Mouse (Mus musculus) midbrain, embryonic 10.5 days (tissue): ENCODE data around the gene Hipk1. TPM values are rescaled to one million over a fixed set of nuclear protein-coding genes. Genes with fewer than 3 reads are reported as not detected.

Experiments used
- DNase-seq: peaks from one replicate; pipeline ENCODE4 v3.0.0-alpha.2; 2017; ENCODE audit warnings: low spot score
- H3K27ac ChIP-seq: fragments of 300-500 bp; sonication (generic); replicated peaks from 2 replicates; pipeline ENCODE4 v1.5.1; 2016; ENCODE audit warnings: mild to moderate bottlenecking
- H3K27me3 ChIP-seq: fragments of 300-500 bp; sonication (generic); 2 replicates; pipeline ENCODE4 v1.6.1; 2016; ENCODE audit warnings: low read depth, mild to moderate bottlenecking; ENCODE audit not compliant: poor library complexity, severe bottlenecking
- H3K36me3 ChIP-seq: fragments of 300-500 bp; sonication (generic); 2 replicates; pipeline ENCODE4 v1.6.1; 2016; ENCODE audit warnings: mild to moderate bottlenecking, moderate library complexity
- H3K4me1 ChIP-seq: fragments of 300-500 bp; sonication (generic); 2 replicates; pipeline ENCODE4 v1.6.1; 2016
- H3K4me3 ChIP-seq: fragments of 300-500 bp; sonication (generic); 2 replicates; pipeline ENCODE4 v1.5.1; 2016; ENCODE audit warnings: mild to moderate bottlenecking, moderate library complexity
- H3K9me3 ChIP-seq: fragments of 300-500 bp; sonication (generic); replicated peaks from 2 replicates; pipeline ENCODE4 v1.6.1; 2016; ENCODE audit warnings: mild to moderate bottlenecking
- WGBS: fragments of 180-500 bp; shearing (Covaris S2); methylation state at CpG from one replicate; pipeline ENCODE4 v1.1.7; 2016; 5-methylcytosine and 5-hydroxymethylcytosine counted together
- polyA plus RNA-seq: library from polyadenylated mRNA; unstranded; fragments of >200 nt; fragmentation: Nextera tagmentation; extraction: Ambion mirVana; gene quantifications from 2 replicates; pipeline ENCODE4 v1.2.1, GENCODE M21; 2016

Gene Hipk1
- polyA plus RNA-seq, 1 experiment from 2014 or later, result 9.9 TPM

DNA sequence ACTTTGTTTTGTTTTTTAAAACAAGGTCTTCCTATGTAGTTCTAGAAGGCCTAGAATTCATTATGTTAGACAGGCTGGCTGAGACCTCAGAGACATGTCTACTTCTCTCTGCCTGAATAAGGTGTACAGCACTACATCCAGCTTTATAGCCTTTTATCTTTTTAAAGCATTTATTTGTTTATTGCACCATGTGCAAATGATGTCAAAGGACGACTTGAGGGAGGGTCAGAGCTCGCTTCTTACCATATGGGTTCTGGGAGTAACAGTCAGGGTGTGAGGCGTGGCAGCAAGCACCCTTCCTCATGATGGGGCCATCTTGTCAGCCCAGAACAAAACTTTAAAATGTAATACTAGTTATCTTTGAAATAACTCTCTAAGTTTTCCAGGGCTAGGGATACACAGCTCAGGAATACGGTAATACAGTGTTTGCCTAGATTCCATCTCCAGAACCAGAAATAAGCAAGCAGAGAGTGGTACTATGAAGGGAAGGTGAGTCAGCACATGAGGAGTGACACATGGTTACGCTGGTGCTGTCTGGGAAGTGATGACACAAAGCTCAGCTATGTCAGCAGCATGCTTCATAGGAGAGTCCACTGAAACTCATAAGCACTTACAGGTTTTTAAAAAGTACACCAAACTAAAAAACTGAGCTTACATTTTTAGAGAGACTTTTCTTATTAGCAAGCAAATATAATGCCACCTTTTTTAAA, 31.9 kb downstream of the Hipk1 start:
- WGBS, result 93% methylated on average over 5 of the region's 5 CpGs
- Histone ChIP-seq H3K27me3 (no peaks in the 10 kb centered on the region), H3K27ac (no peak overlapping the region), H3K4me3 (no peak overlapping the region), H3K9me3 (no peaks in the 10 kb centered on the region), H3K36me3 (peaks cover 95% of the 10 kb centered on the region), H3K4me1 (no peaks in the 10 kb centered on the region)
- DNase-seq, result no peak

GRCm38 (mm10) chr3:103758456-103758855, 32.9 kb downstream of the Hipk1 start:
- Histone ChIP-seq H3K27ac (no peak overlapping the region), H3K9me3 (no peaks in the 10 kb centered on the region), H3K27me3 (no peaks in the 10 kb centered on the region), H3K4me1 (no peaks in the 10 kb centered on the region), H3K4me3 (no peak overlapping the region), H3K36me3 (peaks cover 96% of the 10 kb centered on the region)
- 93% methylated on average over 7 of the region's 7 CpGs for WGBS
- DNase-seq, result no peak

DNA sequence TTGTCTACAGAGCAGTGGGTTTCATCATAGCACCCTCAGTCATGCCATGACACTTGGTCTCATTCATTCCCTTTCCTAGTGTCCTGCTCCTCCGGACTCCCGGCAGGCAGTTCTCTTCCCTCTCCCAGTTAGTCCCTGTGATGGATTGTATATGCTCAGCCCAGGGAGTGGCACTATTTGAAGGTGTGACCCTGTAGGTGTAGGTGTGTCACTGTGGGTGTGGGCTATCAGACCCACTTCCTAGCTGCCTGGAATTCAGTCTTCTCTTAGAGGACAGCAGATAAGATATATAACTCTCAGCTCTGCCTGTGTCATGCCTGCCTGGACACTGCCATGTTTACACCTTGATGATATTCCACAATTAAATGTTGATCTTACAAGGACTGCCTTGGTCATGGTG, 34.4 kb downstream of the Hipk1 start:
- WGBS, result 91% methylated on average over 2 of the region's 2 CpGs
- H3K36me3 ChIP-seq, result peaks cover 96% of the 10 kb centered on the region
- no peak for DNase-seq
- no peaks in the 10 kb centered on the region for H3K4me1 ChIP-seq
- H3K27ac ChIP-seq, result no peak overlapping the region
- no peak overlapping the region for H3K4me3 ChIP-seq
- no peaks in the 10 kb centered on the region for H3K27me3 ChIP-seq
- no peaks in the 10 kb centered on the region for H3K9me3 ChIP-seq

GRCm38 (mm10) chr3:103755351-103755750, 36.0 kb downstream of the Hipk1 start:
- Histone ChIP-seq H3K4me1 (no peaks in the 10 kb centered on the region), H3K27me3 (no peaks in the 10 kb centered on the region), H3K27ac (no peak overlapping the region), H3K4me3 (no peak overlapping the region), H3K36me3 (peaks cover 93% of the 10 kb centered on the region), H3K9me3 (no peaks in the 10 kb centered on the region)
- WGBS, result 81% methylated on average over 3 of the region's 3 CpGs
- DNase-seq, result no peak

DNA sequence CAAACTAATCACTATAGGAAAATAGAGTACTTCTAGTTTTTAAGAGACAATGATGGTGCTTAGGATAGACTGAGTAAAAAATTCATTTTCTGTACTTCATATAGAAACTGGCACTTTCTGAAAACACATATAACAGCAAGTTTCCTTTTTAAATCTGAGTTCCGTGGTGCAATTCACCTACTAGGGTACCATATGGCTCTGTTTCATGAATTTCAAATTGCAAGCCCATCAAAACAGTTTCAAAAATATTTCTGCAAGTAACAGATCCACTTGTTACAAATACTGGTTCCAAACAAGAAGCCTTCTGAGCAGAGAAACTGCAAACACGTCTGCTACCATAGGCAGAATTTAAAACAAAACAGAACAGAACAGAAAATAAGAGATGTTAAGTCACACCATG, 39.8 kb downstream of the Hipk1 start:
- no peaks in the 10 kb centered on the region for H3K9me3 ChIP-seq
- no peak overlapping the region for H3K4me3 ChIP-seq
- no peaks in the 10 kb centered on the region for H3K27me3 ChIP-seq
- H3K27ac ChIP-seq, result no peak overlapping the region
- peaks cover 93% of the 10 kb centered on the region for H3K36me3 ChIP-seq
- WGBS, result 88% methylated on average over 2 of the region's 2 CpGs
- H3K4me1 ChIP-seq, result no peaks in the 10 kb centered on the region
- DNase-seq, result no peak

GRCm38 (mm10) chr3:103746711-103747110, 44.7 kb downstream of the Hipk1 start:
- no peak overlapping the region for H3K4me3 ChIP-seq
- no peaks in the 10 kb centered on the region for H3K4me1 ChIP-seq
- H3K27me3 ChIP-seq, result no peaks in the 10 kb centered on the region
- H3K27ac ChIP-seq, result no peak overlapping the region
- WGBS, result 95% methylated on average over 5 of the region's 5 CpGs
- peaks cover 92% of the 10 kb centered on the region for H3K36me3 ChIP-seq
- H3K9me3 ChIP-seq, result no peaks in the 10 kb centered on the region
- DNase-seq, result no peak

- no peaks in the 10 kb centered on the region for H3K9me3 ChIP-seq
- no peaks in the 10 kb centered on the region for H3K27me3 ChIP-seq
- DNase-seq, result no peak
- H3K4me3 ChIP-seq, result no peak overlapping the region
- H3K36me3 ChIP-seq, result peaks cover 80% of the 10 kb centered on the region
- WGBS, result 90% methylated on average over 14 of the region's 14 CpGs
- no peak overlapping the region for H3K27ac ChIP-seq
- H3K4me1 ChIP-seq, result peaks cover 9% of the 10 kb centered on the region
Observed at GRCm38 (mm10) chr3:103745001-103745770, 46.2 kb downstream of the Hipk1 start.

DNA sequence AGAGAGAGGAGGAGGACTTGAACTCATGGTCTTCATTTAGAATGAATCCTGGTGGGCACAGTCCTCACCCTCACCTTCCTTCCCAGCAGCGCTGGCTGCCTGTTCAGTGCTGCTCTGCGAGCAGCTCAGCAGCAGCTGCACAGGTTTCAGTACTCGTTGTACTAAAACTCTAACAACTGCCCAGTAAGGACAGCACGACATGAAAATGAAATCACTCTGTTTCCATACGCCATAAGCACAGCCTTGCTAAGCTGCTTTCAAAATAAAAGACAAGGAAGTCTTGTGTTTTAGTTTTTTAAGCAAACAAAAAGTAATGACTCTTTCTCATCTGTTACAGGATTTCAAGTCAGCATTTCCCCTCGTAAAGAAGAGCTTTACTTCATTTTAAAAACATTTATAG, 48.2 kb downstream of the Hipk1 start:
- H3K36me3 ChIP-seq, result peaks cover 60% of the 10 kb centered on the region
- no peak overlapping the region for H3K27ac ChIP-seq

DNA sequence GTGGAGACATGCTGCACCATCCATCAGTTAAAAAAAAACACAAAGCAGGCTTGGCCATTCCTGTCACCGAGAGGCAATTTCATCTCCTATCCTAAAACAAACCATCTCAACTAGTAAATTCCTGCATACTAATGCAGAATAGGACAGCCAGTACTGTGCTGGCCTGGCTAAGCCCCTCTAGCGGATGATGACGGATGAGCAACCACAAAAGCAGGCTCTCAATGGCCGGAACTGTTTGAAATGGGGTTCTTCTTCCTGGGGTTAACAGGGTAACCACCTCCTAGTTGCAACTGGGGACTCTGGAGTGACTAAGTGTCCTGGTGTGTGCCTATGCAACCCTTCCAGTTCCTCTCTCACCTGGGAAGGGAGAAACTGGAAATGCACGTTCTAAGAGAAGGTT, 51.0 kb downstream of the Hipk1 start:
- H3K36me3 ChIP-seq, result peaks cover 39% of the 10 kb centered on the region
- no peaks in the 10 kb centered on the region for H3K9me3 ChIP-seq
- peaks cover 13% of the 10 kb centered on the region; the same call in 1 of the 2 replicates for H3K27me3 ChIP-seq
- H3K27ac ChIP-seq, result 0 out of 2 replicates have a peak overlapping the region, but pooled peaks have one; percentile 38
- DNase-seq, result peak; percentile 34
- 20% methylated on average over 5 of the region's 5 CpGs for WGBS
- peaks cover 55% of the 10 kb centered on the region for H3K4me1 ChIP-seq
- no peak overlapping the region for H3K4me3 ChIP-seq

More for the DNA sequence above, 48.2 kb downstream of the Hipk1 start:
- H3K9me3 ChIP-seq, result no peaks in the 10 kb centered on the region
- no peaks in the 10 kb centered on the region for H3K27me3 ChIP-seq
- no peak overlapping the region for H3K4me3 ChIP-seq
- peaks cover 26% of the 10 kb centered on the region for H3K4me1 ChIP-seq
- WGBS, result 93% methylated on average over 6 of the region's 6 CpGs
- DNase-seq, result no peak

DNA sequence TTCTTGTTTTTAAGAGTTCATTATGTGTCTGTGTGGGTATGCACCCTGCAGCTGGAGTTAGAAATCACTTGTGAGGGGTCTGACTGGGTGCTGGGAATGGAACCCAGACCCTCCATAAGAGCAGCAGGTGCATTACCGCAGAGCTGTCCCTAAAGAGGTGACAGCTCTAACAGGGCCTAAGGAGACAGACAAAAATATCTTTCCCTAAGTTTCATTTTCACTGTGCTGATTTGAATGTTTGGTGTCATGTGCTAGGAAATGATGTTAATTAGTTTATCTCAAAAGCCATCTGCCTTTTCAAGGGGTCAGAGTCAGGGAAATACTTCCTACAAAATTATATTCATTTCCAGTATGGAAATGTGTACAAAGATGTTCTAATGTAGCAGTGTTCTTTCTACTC, 52.0 kb downstream of the Hipk1 start, which contains the start of gene Gm10964:
Gm10964 (plus strand) TSS at position 38 of the 400 bp plus-strand sequence.
- H3K27me3 ChIP-seq, result peaks cover 13% of the 10 kb centered on the region; the same call in 1 of the 2 replicates
- peaks cover 28% of the 10 kb centered on the region for H3K36me3 ChIP-seq
- H3K4me1 ChIP-seq, result peaks cover 65% of the 10 kb centered on the region
- H3K27ac ChIP-seq, result peak within 1 kb of the TSS; percentile 91
- WGBS, result 92% methylated on average over 1 of the region's 1 CpGs
- peak within 1 kb of the TSS; percentile 49 for H3K4me3 ChIP-seq
- no peak for DNase-seq
- H3K9me3 ChIP-seq, result no peaks in the 10 kb centered on the region

DNA sequence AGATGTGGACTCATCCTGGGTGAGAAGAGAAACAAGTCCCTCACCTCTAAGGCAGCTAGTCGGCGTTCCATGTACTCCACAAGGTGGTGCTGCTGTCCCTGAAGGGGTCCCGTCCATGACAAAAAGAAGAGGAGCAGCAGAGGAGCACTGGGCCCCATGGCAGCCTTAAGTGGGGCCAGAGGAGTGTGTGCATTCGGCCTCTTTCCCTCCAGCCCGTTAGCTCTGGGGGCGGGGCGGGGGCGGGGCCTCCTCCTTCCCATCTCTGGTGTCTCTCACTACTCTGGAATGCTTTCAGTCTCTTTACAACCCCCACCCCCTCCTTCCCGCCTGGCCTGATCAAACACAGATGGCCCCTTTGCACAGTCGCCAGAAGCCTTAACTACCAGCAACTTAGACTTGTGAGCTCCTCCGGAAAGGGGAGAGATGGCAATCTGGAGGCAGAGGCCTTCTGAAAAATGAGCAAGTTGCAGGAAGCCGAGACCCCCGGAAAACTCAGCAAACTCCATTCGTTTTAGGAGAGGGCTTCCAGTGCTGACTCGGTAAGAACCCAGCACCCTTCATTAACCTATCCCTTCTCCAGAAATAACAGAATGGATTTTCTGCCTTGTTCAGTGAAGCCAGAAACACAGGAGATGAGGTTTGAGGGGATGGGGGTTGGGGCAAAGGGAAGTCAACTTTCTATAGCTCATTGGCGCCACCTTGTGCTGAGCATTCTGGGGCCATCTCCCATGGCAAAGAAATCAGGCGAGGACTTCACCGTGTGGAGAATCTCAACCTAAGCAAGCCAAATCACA, 53.4 kb downstream of the Hipk1 start, which contains the start of gene Olfml3:
Olfml3 (minus strand) TSS at position 224 of the 794 bp plus-strand sequence.
- Histone ChIP-seq H3K27me3 (peaks cover 13% of the 10 kb centered on the region; the same call in 1 of the 2 replicates), H3K27ac (peak within 1 kb of the TSS; percentile 91), H3K9me3 (no peaks in the 10 kb centered on the region), H3K4me3 (peak within 1 kb of the TSS; percentile 49), H3K4me1 (peaks cover 78% of the 10 kb centered on the region), H3K36me3 (peaks cover 15% of the 10 kb centered on the region)
- WGBS, result 2% methylated on average over 18 of the region's 18 CpGs
- peak; percentile 91 for DNase-seq

DNA sequence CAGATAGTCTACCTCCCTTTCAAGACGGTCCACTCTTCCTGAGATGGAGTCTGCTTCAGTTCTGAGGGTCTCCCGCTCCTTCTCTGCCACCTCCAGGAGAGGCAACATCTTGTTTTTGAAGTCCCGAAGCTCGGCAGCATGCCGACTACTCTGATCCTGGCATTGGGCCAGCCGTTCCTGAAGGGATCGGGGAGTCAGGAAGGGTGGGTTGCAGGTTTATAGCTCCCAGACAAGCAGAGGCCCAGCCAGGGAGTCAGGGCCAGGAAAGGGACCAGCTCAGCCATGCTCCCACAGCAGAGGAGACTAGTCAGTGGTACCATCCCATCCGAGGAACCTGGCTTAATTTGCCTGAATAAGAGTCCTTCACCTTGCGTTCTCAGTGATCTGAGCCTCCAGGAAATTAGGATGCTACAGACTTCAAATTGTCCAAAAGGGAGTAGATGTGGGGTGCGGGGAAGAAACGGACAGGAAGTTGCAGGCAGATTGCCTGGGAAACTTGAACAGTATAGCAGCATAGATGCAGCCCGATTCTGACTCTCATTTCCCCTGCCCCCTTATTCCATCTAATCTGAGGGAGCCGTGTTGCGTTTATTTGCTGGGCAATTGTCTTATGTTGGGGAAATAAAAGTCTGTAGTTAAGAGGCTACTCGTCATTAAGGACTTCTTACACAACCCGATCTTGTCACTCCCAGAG, 54.2 kb downstream of the Hipk1 start:
- peaks cover 82% of the 10 kb centered on the region for H3K4me1 ChIP-seq
- peaks cover 11% of the 10 kb centered on the region for H3K36me3 ChIP-seq
- H3K4me3 ChIP-seq, result peak overlapping the region; percentile 49
- WGBS, result 69% methylated on average over 16 of the region's 16 CpGs
- peak; percentile 22 for DNase-seq
- peaks cover 13% of the 10 kb centered on the region; the same call in 1 of the 2 replicates for H3K27me3 ChIP-seq
- H3K9me3 ChIP-seq, result 0 out of 2 replicates have a peak, but pooled peaks cover under 1% of the 10 kb centered on the region
- peak overlapping the region; percentile 91 for H3K27ac ChIP-seq
